In genomic region chr7:43768597-43768996, GRCm38 (mm10) we compare ENCODE assay signal across 30 mouse cellular contexts. TPM values are rescaled to one million over a fixed set of nuclear protein-coding genes. Genes with fewer than 3 reads are reported as not detected.
DNase-seq lines count a peak whose midpoint lies in the region; ATAC-seq lines count a peak whose summit lies in the region.
"Had no signal": no experiment of that assay in that cellular context is flagged by ENCODE, and none has a peak within 500 bp of the region (broad histone marks: within the 10 kb centered on the region; RNA-seq: fewer than 3 reads in every experiment).

Klk12 (plus strand) TSS chr7:43768897.

- H3K4me1 ChIP-seq in intestine, embryonic 14.5 days (replicated peaks; ENCODE audit: control insufficient read depth, insufficient read depth, low read length), result no peaks in the 10 kb centered on the region
- H3K4me1 ChIP-seq in intestine, embryonic 15.5 days (replicated peaks), result no peaks in the 10 kb centered on the region
- H3K4me1 ChIP-seq in neural tube, embryonic 15.5 days, result no peaks in the 10 kb centered on the region
- H3K4me1 ChIP-seq: embryonic facial prominence, embryonic 12.5 days; embryonic facial prominence, embryonic 15.5 days; forebrain, embryonic 10.5 days; forebrain, embryonic 12.5 days had no signal

- no peak within 1 kb of the TSS for H3K27ac ChIP-seq in intestine, embryonic 14.5 days (ENCODE audit: low read depth)
- H3K27ac ChIP-seq in intestine, embryonic 15.5 days, result no peak within 1 kb of the TSS
- no peak within 1 kb of the TSS for H3K27ac ChIP-seq in neural tube, embryonic 15.5 days (replicated peaks)
- H3K27ac ChIP-seq: embryonic facial prominence, embryonic 12.5 days; embryonic facial prominence, embryonic 15.5 days; forebrain, embryonic 10.5 days; forebrain, embryonic 12.5 days had no signal

- no peak within 1 kb of the TSS for H3K4me3 ChIP-seq in intestine, embryonic 14.5 days (ENCODE audit: low read depth, low read length)
- H3K4me3 ChIP-seq in intestine, embryonic 15.5 days (replicated peaks), result no peak within 1 kb of the TSS
- no peak within 1 kb of the TSS for H3K4me3 ChIP-seq in neural tube, embryonic 15.5 days (replicated peaks)
- H3K4me3 ChIP-seq: embryonic facial prominence, embryonic 12.5 days; embryonic facial prominence, embryonic 15.5 days; erythroblast, embryonic 14.5 days; forebrain, embryonic 10.5 days; forebrain, embryonic 12.5 days had no signal

- peak; percentile 68 for DNase-seq in heart, adult 11 months
- DNase-seq in heart, adult 8-10 months (ENCODE audit: low spot score), result no peak
- DNase-seq in intestine, embryonic 14.5 days (ENCODE audit: low spot score), result peak; percentile 35
- peak; percentile 3 for DNase-seq in neural tube, embryonic 10.5 days (ENCODE audit: extremely low spot score, low spot score)
- DNase-seq in yolk sac, embryonic 10.5 days (ENCODE audit: low spot score), result no peak
- DNase-seq: adrenal gland, adult 2 months; adrenal gland, postnatal 10 days; adrenal gland, postnatal 25 days; cerebellum, adult 11 months; cerebellum, adult 18-20 months; cerebellum, adult 8-10 months; cerebellum, adult 9-11 months; cerebellum, postnatal 14 days; cerebellum, postnatal 36 days; embryo, embryonic 11 days had no signal

- WGBS in intestine, embryonic 14.5 days, result 79% methylated on average over 4 of the region's 4 CpGs
- WGBS in intestine, embryonic 15.5 days, result 78% methylated on average over 4 of the region's 4 CpGs
- 85% methylated on average over 4 of the region's 4 CpGs for WGBS in neural tube, embryonic 15.5 days

- H3K9ac ChIP-seq in intestine, embryonic 14.5 days (ENCODE audit: low read length), result no peak within 1 kb of the TSS
- H3K9ac ChIP-seq in intestine, embryonic 15.5 days, result no peak within 1 kb of the TSS
- no peak within 1 kb of the TSS for H3K9ac ChIP-seq in neural tube, embryonic 15.5 days (replicated peaks)
- H3K9ac ChIP-seq: embryonic facial prominence, embryonic 12.5 days; embryonic facial prominence, embryonic 15.5 days; forebrain, embryonic 12.5 days had no signal

- H3K27me3 ChIP-seq in intestine, embryonic 14.5 days (replicated peaks; ENCODE audit: control insufficient read depth, insufficient read depth, low read length), result no peaks in the 10 kb centered on the region
- H3K27me3 ChIP-seq in intestine, embryonic 15.5 days (replicated peaks), result no peaks in the 10 kb centered on the region
- no peaks in the 10 kb centered on the region for H3K27me3 ChIP-seq in neural tube, embryonic 15.5 days (replicated peaks)
- H3K27me3 ChIP-seq: embryonic facial prominence, embryonic 12.5 days; embryonic facial prominence, embryonic 15.5 days; forebrain, embryonic 12.5 days had no signal

- H3K9me3 ChIP-seq in intestine, embryonic 14.5 days (ENCODE audit: control insufficient read depth, low read length), result no peaks in the 10 kb centered on the region
- no peaks in the 10 kb centered on the region for H3K9me3 ChIP-seq in intestine, embryonic 15.5 days
- H3K9me3 ChIP-seq in neural tube, embryonic 15.5 days (replicated peaks), result no peaks in the 10 kb centered on the region
- H3K9me3 ChIP-seq: embryonic facial prominence, embryonic 12.5 days; embryonic facial prominence, embryonic 15.5 days; forebrain, embryonic 12.5 days had no signal

- no peaks in the 10 kb centered on the region for H3K36me3 ChIP-seq in intestine, embryonic 14.5 days (ENCODE audit: control insufficient read depth, insufficient read depth, low read length)
- H3K36me3 ChIP-seq in intestine, embryonic 15.5 days, result no peaks in the 10 kb centered on the region
- no peaks in the 10 kb centered on the region for H3K36me3 ChIP-seq in neural tube, embryonic 15.5 days
- H3K36me3 ChIP-seq: embryonic facial prominence, embryonic 12.5 days; embryonic facial prominence, embryonic 15.5 days; forebrain, embryonic 10.5 days; forebrain, embryonic 12.5 days had no signal

- no peak within 1 kb of the TSS for H3K4me2 ChIP-seq in intestine, embryonic 14.5 days (ENCODE audit: low read length)
- H3K4me2 ChIP-seq in intestine, embryonic 15.5 days (replicated peaks), result no peak within 1 kb of the TSS
- no peak within 1 kb of the TSS for H3K4me2 ChIP-seq in neural tube, embryonic 15.5 days
- H3K4me2 ChIP-seq: embryonic facial prominence, embryonic 12.5 days; embryonic facial prominence, embryonic 15.5 days; forebrain, embryonic 12.5 days had no signal

- no peak for ATAC-seq in intestine, embryonic 14.5 days (replicated peaks; ENCODE audit: low FRiP score, low TSS enrichment, low read depth)
- no peak for ATAC-seq in intestine, embryonic 15.5 days
- ATAC-seq in neural tube, embryonic 15.5 days (ENCODE audit: low FRiP score), result no peak
- ATAC-seq: forebrain, embryonic 14.5 days; forebrain, embryonic 16.5 days had no signal

RNA-seq across cellular contexts. Expression of gene Klk12, which starts in this region (rescaled TPM):
- not detected for total RNA-seq in heart, adult 8-10 months (2022)
- not detected in 2 replicates for polyA plus RNA-seq in intestine, embryonic 14.5 days (2014; fragmentation: Nextera tagmentation; extraction: Ambion mirVana)
- not detected in 2 replicates for polyA plus RNA-seq in intestine, embryonic 15.5 days (2015; fragmentation: Nextera tagmentation; extraction: Ambion mirVana)
- not detected in 2 replicates for polyA plus RNA-seq in neural tube, embryonic 15.5 days (2015; fragmentation: Nextera tagmentation; extraction: Ambion mirVana)
- total RNA-seq: adrenal gland, adult 2 months; adrenal gland, postnatal 10 days; adrenal gland, postnatal 25 days; adrenal gland, postnatal 4 days; common myeloid progenitor, adult 5-6 weeks; ES-E14; MEL had no signal
- polyA plus RNA-seq: adrenal gland, adult 2 months; brain, embryonic 14.5 days; C2C12; embryonic facial prominence, embryonic 12.5 days; erythroblast, embryonic 14.5 days; forebrain, embryonic 10.5 days; forebrain, embryonic 12.5 days; forebrain, embryonic 16.5 days had no signal

Comparison
In these comparisons a context has a peak if more than half of its experiments do, and no peak if none do; other contexts are left out.
1. DNase-seq: peak in heart, adult 11 months (single experiment) and neural tube, embryonic 10.5 days (single experiment); none in heart, adult 8-10 months (single experiment) and yolk sac, embryonic 10.5 days (single experiment).
2. Peak in DNase-seq in intestine, embryonic 14.5 days; RNA of the gene not detected or under 1 TPM.